Mouse (Mus musculus) layer of hippocampus, adult 11-12 months (tissue): Measurements from ENCODE around the gene Apopt1.

Source experiments
- DNase-seq: peaks from one replicate; pipeline ENCODE4 v3.0.0; 2022; ENCODE audit warnings: low spot score

Gene Apopt1

GRCm38 (mm10) chr12:111745274-111745673 is 32.2 kb downstream of the Apopt1 start:
- DNase-seq: no peak

GRCm38 (mm10) chr12:111746091-111746490 is 33.0 kb downstream of the Apopt1 start:
- DNase-seq: no peak

GRCm38 (mm10) chr12:111747421-111747820 is 34.4 kb downstream of the Apopt1 start:
- no peak for DNase-seq

- DNase-seq: no peak
Observed at GRCm38 (mm10) chr12:111750739-111751138, 37.7 kb downstream of the Apopt1 start.

GRCm38 (mm10) chr12:111752491-111752890 is 39.4 kb downstream of the Apopt1 start:
- DNase-seq: no peak

GRCm38 (mm10) chr12:111753347-111753746 is 40.3 kb downstream of the Apopt1 start:
- no peak for DNase-seq

- no peak for DNase-seq
Observed at GRCm38 (mm10) chr12:111754710-111755109, 41.6 kb downstream of the Apopt1 start.

GRCm38 (mm10) chr12:111755231-111755630 is 42.2 kb downstream of the Apopt1 start:
- DNase-seq: no peak

GRCm38 (mm10) chr12:111756082-111756697 is 43.1 kb downstream of the Apopt1 start:
- no peak for DNase-seq

GRCm38 (mm10) chr12:111756698-111757082 is 43.6 kb downstream of the Apopt1 start:
- no peak for DNase-seq

GRCm38 (mm10) chr12:111757561-111758325 is 44.7 kb downstream of the Apopt1 start:
- no peak for DNase-seq

- peak; percentile 77 for DNase-seq
Observed at GRCm38 (mm10) chr12:111758381-111759175, 45.5 kb downstream of the Apopt1 start, which contains the start of gene Klc1. Gene Klc1, plus strand, starts transcription at chr12:111758849.

GRCm38 (mm10) chr12:111759176-111760061 is 46.4 kb downstream of the Apopt1 start:
- DNase-seq: peak; percentile 47

GRCm38 (mm10) chr12:111760306-111760908 is 47.3 kb downstream of the Apopt1 start:
- no peak for DNase-seq

- no peak for DNase-seq
Observed at GRCm38 (mm10) chr12:111762620-111763280, 49.7 kb downstream of the Apopt1 start.

GRCm38 (mm10) chr12:111766313-111767236 is 53.5 kb downstream of the Apopt1 start:
- no peak for DNase-seq

- no peak for DNase-seq
Observed at GRCm38 (mm10) chr12:111768322-111768928, 55.4 kb downstream of the Apopt1 start.

- no peak for DNase-seq
Observed at GRCm38 (mm10) chr12:111769306-111769705, 56.2 kb downstream of the Apopt1 start.
